Mouse (Mus musculus): ENCODE measurements around the gene Zfp292. TPM values are rescaled to one million over a fixed set of nuclear protein-coding genes. Genes with fewer than 3 reads are reported as not detected.

Zfp292 gene
- polyA plus RNA-seq, 1 experiment from 2014 or later, result 33.0 TPM

DNA sequence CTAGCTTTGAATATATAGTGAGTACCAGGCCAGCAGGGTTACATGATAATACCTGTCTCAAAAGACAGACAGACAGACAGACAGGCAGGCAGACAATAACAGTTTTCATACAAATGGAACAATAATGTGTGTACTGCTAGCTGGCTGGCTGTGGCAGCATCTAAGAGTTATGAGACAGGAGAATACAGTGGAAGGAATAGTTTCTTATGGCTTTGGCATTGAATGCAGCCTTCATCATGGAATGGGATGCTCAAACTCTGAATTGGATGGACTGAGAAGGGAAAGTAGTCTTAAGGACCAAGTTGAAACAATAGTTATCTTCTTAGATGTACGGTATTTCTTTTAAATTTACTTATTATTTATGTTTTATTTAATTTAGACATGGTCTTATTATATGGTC lies 16.6 kb upstream of the Zfp292 start:
- Histone ChIP-seq H3K36me3 (replicated peaks) (no peaks in the 10 kb centered on the region), H3K9ac (no peak overlapping the region), H3K27ac (no peak overlapping the region), H3K4me2 (no peak overlapping the region), H3K27me3 (replicated peaks) (no peaks in the 10 kb centered on the region), H3K9me3 (no peaks in the 10 kb centered on the region), H3K4me1 (no peaks in the 10 kb centered on the region), H3K4me3 (no peak overlapping the region)
- WGBS, result 93% methylated on average over 1 of the region's 1 CpGs
- ATAC-seq (replicated peaks), result no peak

- Histone ChIP-seq H3K36me3 (replicated peaks) (no peaks in the 10 kb centered on the region), H3K4me2 (no peak overlapping the region), H3K4me3 (no peak overlapping the region), H3K4me1 (no peaks in the 10 kb centered on the region), H3K9ac (no peak overlapping the region), H3K27me3 (replicated peaks) (no peaks in the 10 kb centered on the region), H3K9me3 (no peaks in the 10 kb centered on the region), H3K27ac (no peak overlapping the region)
- 57% methylated on average over 2 of the region's 2 CpGs for WGBS
- ATAC-seq (replicated peaks), result no peak
Observed at GRCm38 (mm10) chr4:34898497-34898896, 15.7 kb upstream of the Zfp292 start.

GRCm38 (mm10) chr4:34893479-34893878 lies 10.7 kb upstream of the Zfp292 start, which contains the start of gene Cga:
Gene Cga, plus strand, starts transcription at chr4:34893779.
- H3K27ac ChIP-seq, result no peak within 1 kb of the TSS
- H3K27me3 ChIP-seq (replicated peaks), result peaks cover 13% of the 10 kb centered on the region
- 70% methylated on average over 1 of the region's 1 CpGs for WGBS
- no peaks in the 10 kb centered on the region for H3K4me1 ChIP-seq
- H3K36me3 ChIP-seq (replicated peaks), result no peaks in the 10 kb centered on the region
- no peak for ATAC-seq (replicated peaks)
- no peaks in the 10 kb centered on the region for H3K9me3 ChIP-seq
- no peak within 1 kb of the TSS for H3K9ac ChIP-seq
- H3K4me2 ChIP-seq, result no peak within 1 kb of the TSS
- H3K4me3 ChIP-seq, result no peak within 1 kb of the TSS

DNA sequence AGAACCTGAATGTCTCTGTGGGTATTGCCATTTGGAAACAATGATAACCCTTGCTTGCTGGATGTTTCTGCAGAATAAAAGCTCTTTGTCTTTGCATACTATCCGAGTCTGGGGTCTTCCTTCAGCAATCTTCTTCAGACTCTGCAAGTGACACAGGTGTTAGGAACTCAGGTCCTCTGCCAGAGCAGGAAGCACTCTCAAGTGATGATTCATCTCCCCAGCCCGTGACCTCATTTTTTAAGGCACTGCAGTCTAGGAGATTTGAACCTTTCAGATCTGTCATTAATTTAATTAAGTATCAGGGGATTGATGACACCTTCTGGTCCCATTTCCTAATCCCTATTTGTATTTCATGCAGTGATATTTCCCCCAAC lies 7.0 kb upstream of the Zfp292 start:
- no peak overlapping the region for H3K4me2 ChIP-seq
- peaks cover 11% of the 10 kb centered on the region for H3K4me1 ChIP-seq
- H3K36me3 ChIP-seq (replicated peaks), result no peaks in the 10 kb centered on the region
- ATAC-seq (replicated peaks), result no peak
- H3K9me3 ChIP-seq, result no peaks in the 10 kb centered on the region
- 28% methylated on average over 2 of the region's 2 CpGs for WGBS
- H3K4me3 ChIP-seq, result no peak overlapping the region
- H3K9ac ChIP-seq, result no peak overlapping the region
- peaks cover 13% of the 10 kb centered on the region for H3K27me3 ChIP-seq (replicated peaks)
- H3K27ac ChIP-seq, result no peak overlapping the region

DNA sequence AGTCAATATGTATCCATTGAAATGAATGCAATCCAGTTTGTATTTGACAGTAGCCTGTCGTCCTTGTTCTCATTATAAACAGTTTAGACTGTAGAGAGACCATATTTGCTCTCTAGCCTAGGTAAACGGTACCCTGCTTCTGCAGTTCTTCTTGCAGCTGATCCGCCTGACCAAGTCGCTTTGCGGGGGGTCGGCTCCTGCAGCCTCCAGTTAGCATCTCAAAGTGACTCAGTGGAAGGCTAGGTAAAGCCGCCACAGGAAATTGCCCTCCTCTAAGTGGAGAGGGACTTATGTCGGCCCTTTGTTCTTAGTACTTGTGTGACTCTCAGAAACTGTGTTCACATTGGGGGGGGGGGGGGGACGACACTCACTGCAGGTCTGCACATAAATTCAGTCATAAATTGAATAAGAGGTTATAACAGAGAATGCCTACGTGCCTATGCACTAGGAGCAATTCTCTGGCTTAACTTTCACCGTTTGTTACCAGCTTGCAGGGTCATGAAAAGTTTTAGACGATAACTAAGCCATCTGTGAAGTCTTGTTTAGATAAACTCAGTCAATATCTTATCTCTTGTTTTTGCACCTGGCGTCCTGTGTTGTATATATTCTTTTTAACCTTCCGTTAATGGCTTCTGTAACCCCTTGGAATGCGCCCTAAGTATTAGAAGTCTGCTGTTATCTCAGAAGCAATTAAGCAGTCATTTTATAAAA lies 6.5 kb upstream of the Zfp292 start:
- H3K9ac ChIP-seq, result no peak overlapping the region
- H3K27ac ChIP-seq, result no peak overlapping the region
- peaks cover 13% of the 10 kb centered on the region for H3K27me3 ChIP-seq (replicated peaks)
- no peak for ATAC-seq (replicated peaks)
- 10% methylated on average over 15 of the region's 15 CpGs for WGBS
- no peaks in the 10 kb centered on the region for H3K9me3 ChIP-seq
- H3K36me3 ChIP-seq (replicated peaks), result no peaks in the 10 kb centered on the region
- H3K4me2 ChIP-seq, result no peak overlapping the region
- peaks cover 11% of the 10 kb centered on the region for H3K4me1 ChIP-seq
- no peak overlapping the region for H3K4me3 ChIP-seq

GRCm38 (mm10) chr4:34887295-34887694 lies 4.5 kb upstream of the Zfp292 start:
- peaks cover 17% of the 10 kb centered on the region for H3K4me1 ChIP-seq
- 10% methylated on average over 7 of the region's 7 CpGs for WGBS
- peak overlapping the region; percentile 80; the same call in 1 of the 2 replicates for H3K9ac ChIP-seq
- peak overlapping the region; percentile 86 for H3K4me2 ChIP-seq
- H3K4me3 ChIP-seq, result peak overlapping the region; percentile 72
- H3K9me3 ChIP-seq, result no peaks in the 10 kb centered on the region
- peaks cover 13% of the 10 kb centered on the region for H3K27me3 ChIP-seq (replicated peaks)
- H3K27ac ChIP-seq, result peak overlapping the region; percentile 96
- no peaks in the 10 kb centered on the region for H3K36me3 ChIP-seq (replicated peaks)
- no peak for ATAC-seq (replicated peaks)

DNA sequence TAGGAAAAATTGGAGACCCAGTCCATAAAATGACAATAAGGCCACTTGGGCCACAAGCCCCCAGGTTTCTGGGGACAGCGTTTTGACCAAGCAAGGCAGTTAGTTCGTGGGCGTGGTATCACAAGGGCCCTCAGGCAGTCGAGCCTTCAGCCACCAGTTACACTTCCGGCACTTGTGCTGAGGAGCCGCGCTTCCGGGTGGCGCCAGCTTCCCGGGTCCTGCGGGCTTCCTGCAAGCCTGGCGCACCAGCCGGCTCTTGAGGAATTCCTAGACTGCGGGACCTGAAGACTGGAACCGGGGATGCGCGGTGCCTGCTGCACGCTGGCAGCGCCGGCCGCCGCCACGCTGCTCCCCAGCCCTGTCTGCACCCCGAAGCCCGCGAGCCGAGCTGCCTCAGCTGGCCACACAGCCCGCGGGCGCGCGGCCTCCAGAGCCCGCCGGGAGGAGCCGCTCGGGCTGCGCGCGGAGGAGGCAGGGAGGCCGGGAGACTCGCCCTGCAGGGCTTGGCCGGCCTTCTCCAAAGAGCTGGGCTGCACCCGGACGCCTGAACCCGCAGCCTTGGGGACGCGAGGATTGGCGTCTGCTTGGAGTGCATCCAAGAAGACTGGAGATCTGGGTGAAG lies 3.8 kb upstream of the Zfp292 start:
- ATAC-seq (replicated peaks), result peak; percentile 66
- WGBS, result under 1% methylated on average over 48 of the region's 48 CpGs

GRCm38 (mm10) chr4:34885631-34886351 lies 3.0 kb upstream of the Zfp292 start:
- H3K27ac ChIP-seq, result peak overlapping the region; percentile 96; the same call in 1 of the 2 replicates
- H3K36me3 ChIP-seq (replicated peaks), result no peaks in the 10 kb centered on the region
- peak overlapping the region; percentile 72 for H3K4me3 ChIP-seq
- H3K9ac ChIP-seq, result no peak overlapping the region
- peaks cover 26% of the 10 kb centered on the region for H3K4me1 ChIP-seq
- no peaks in the 10 kb centered on the region for H3K9me3 ChIP-seq
- 61% methylated on average over 9 of the region's 9 CpGs for WGBS
- peaks cover 13% of the 10 kb centered on the region for H3K27me3 ChIP-seq (replicated peaks)
- H3K4me2 ChIP-seq, result peak overlapping the region; percentile 86
- ATAC-seq (replicated peaks), result no peak

More for the DNA sequence above, 3.8 kb upstream of the Zfp292 start:
- Histone ChIP-seq H3K4me2 (peak overlapping the region; percentile 86), H3K36me3 (replicated peaks) (no peaks in the 10 kb centered on the region), H3K27me3 (replicated peaks) (peaks cover 13% of the 10 kb centered on the region), H3K9me3 (no peaks in the 10 kb centered on the region), H3K9ac (peak overlapping the region; percentile 80), H3K27ac (peak overlapping the region; percentile 96), H3K4me1 (peaks cover 18% of the 10 kb centered on the region), H3K4me3 (peak overlapping the region; percentile 72)

GRCm38 (mm10) chr4:34883366-34884029 lies 738 bp upstream of the Zfp292 start:
- 42% methylated on average over 16 of the region's 16 CpGs for WGBS
- no peak for ATAC-seq (replicated peaks)

DNA sequence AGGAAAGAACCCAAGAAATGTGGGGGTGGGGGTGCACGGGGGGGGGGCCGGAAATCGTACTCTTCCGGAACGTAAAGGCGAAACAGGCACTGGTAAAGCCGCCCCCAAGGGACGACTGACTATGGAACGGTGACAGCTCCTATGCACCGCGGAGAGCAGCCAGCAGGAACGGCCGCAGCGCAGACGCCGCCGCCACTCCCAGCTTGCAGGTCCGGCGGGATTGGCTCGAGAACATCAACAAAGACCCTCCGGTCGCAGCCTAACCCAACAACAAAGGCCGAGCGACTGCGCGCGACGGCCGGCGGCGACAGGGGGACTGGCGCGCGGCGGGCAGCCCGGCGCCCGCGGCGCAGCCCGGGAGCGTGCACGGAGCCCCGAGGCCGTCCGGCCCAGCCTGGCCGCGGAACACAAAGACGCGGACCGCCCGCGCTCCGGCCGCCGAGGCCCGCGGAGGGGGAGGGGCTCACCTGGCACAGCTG lies 430 bp downstream of the Zfp292 start:
- Histone ChIP-seq H3K9me3 (no peaks in the 10 kb centered on the region), H3K27me3 (replicated peaks) (no peaks in the 10 kb centered on the region), H3K36me3 (replicated peaks) (no peaks in the 10 kb centered on the region), H3K9ac (peak overlapping the region; percentile 98), H3K4me1 (peaks cover 27% of the 10 kb centered on the region), H3K4me3 (peak overlapping the region; percentile 97), H3K27ac (peak overlapping the region; percentile 99), H3K4me2 (peak overlapping the region; percentile 57)
- under 1% methylated on average over 44 of the region's 58 CpGs for WGBS
- peak; percentile 76 for ATAC-seq (replicated peaks)

More at GRCm38 (mm10) chr4:34883366-34884029, 738 bp upstream of the Zfp292 start:
- 0 out of 2 replicates have a peak, but pooled peaks cover under 1% of the 10 kb centered on the region for H3K27me3 ChIP-seq (replicated peaks)
- H3K9ac ChIP-seq, result peak overlapping the region; percentile 98
- H3K36me3 ChIP-seq (replicated peaks), result no peaks in the 10 kb centered on the region
- peak overlapping the region; percentile 57 for H3K4me2 ChIP-seq
- H3K4me3 ChIP-seq, result peak overlapping the region; percentile 97
- H3K9me3 ChIP-seq, result no peaks in the 10 kb centered on the region
- H3K4me1 ChIP-seq, result peaks cover 34% of the 10 kb centered on the region
- H3K27ac ChIP-seq, result peak overlapping the region; percentile 99

GRCm38 (mm10) chr4:34881851-34882250 lies 909 bp downstream of the Zfp292 start:
- peak overlapping the region; percentile 98 for H3K9ac ChIP-seq
- H3K27me3 ChIP-seq (replicated peaks), result no peaks in the 10 kb centered on the region
- no peak for ATAC-seq (replicated peaks)
- H3K36me3 ChIP-seq (replicated peaks), result no peaks in the 10 kb centered on the region
- peak overlapping the region; percentile 99 for H3K27ac ChIP-seq
- H3K4me2 ChIP-seq, result peak overlapping the region; percentile 57
- H3K4me1 ChIP-seq, result peaks cover 26% of the 10 kb centered on the region
- 10% methylated on average over 4 of the region's 4 CpGs for WGBS
- H3K4me3 ChIP-seq, result peak overlapping the region; percentile 97
- no peaks in the 10 kb centered on the region for H3K9me3 ChIP-seq

Measured in midbrain, embryonic 15.5 days (tissue).